Mouse (Mus musculus) forebrain, postnatal 0 days (tissue): ENCODE results near the gene Ankrd53. TPM values are rescaled to one million over a fixed set of nuclear protein-coding genes. Genes with fewer than 3 reads are reported as not detected.

Source experiments
- ATAC-seq: fragments of 200-750 bp; cut with Nextera tagmentation; 2 replicates; pipeline ENCODE4 v1.8.0; 2017; ENCODE audit warnings: mild to moderate bottlenecking, moderate library complexity
- DNase-seq: peaks from one replicate; pipeline ENCODE4 v3.0.0-alpha.2; 2015
- H3K27ac ChIP-seq: fragments of 300-500 bp; sonication (generic); 2 replicates; pipeline ENCODE4 v1.5.1; 2014; ENCODE audit warnings: low read depth, mild to moderate bottlenecking, antibody characterized with exemption, low read length, moderate library complexity, mixed read lengths
- H3K27me3 ChIP-seq: fragments of 300-500 bp; sonication (generic); 2 replicates; pipeline ENCODE4 v1.6.1; 2014; ENCODE audit warnings: mild to moderate bottlenecking, low read length, mixed read lengths; ENCODE audit not compliant: insufficient read depth
- H3K36me3 ChIP-seq: fragments of 300-500 bp; sonication (generic); 2 replicates; pipeline ENCODE4 v1.6.1; 2014; ENCODE audit warnings: mild to moderate bottlenecking, moderate library complexity; ENCODE audit not compliant: insufficient read depth
- H3K4me1 ChIP-seq: fragments of 300-500 bp; sonication (generic); 2 replicates; pipeline ENCODE4 v1.6.1; 2014; ENCODE audit warnings: antibody characterized with exemption; ENCODE audit not compliant: insufficient read depth
- H3K4me2 ChIP-seq: fragments of 300-500 bp; sonication (generic); 2 replicates; pipeline ENCODE4 v1.6.1; 2014; ENCODE audit warnings: low read depth, mild to moderate bottlenecking, moderate library complexity
- H3K4me3 ChIP-seq: fragments of 300-500 bp; sonication (generic); 2 replicates; pipeline ENCODE4 v1.5.1; 2014; ENCODE audit warnings: low read depth, low read length, mixed read lengths
- H3K9ac ChIP-seq: fragments of 300-500 bp; sonication (generic); 2 replicates; pipeline ENCODE4 v1.6.1; 2014; ENCODE audit warnings: mild to moderate bottlenecking
- H3K9me3 ChIP-seq: fragments of 300-500 bp; sonication (generic); 2 replicates; pipeline ENCODE4 v1.6.1; 2016; ENCODE audit warnings: low read length
- CTCF ChIP-seq: sonication (generic); IDR thresholded peaks from 2 replicates; pipeline ENCODE4 v1.5.1; 2016; ENCODE audit warnings: antibody characterized with exemption, control low read depth, low read depth
- WGBS: fragments of 180-500 bp; shearing (Covaris S2); extraction: QIAGEN DNeasy Blood & Tissue Kit; methylation state at CpG from one replicate; pipeline ENCODE4 v1.1.7; 2014; 5-methylcytosine and 5-hydroxymethylcytosine counted together
- polyA plus RNA-seq: library from polyadenylated mRNA; unstranded; fragments of >200 nt; fragmentation: Nextera tagmentation; extraction: Ambion mirVana; gene quantifications from 2 replicates; pipeline ENCODE4 v1.2.1, GENCODE M21; 2015
- total RNA-seq: library from RNA; depleted of rRNA; stranded (reverse); fragments of >200 nt; gene quantifications from 2 replicates; pipeline ENCODE4 v1.2.3, GENCODE M21; 2014

Ankrd53 gene
- total and polyA plus RNA-seq, 2 experiments from 2014 or later = not detected

DNA sequence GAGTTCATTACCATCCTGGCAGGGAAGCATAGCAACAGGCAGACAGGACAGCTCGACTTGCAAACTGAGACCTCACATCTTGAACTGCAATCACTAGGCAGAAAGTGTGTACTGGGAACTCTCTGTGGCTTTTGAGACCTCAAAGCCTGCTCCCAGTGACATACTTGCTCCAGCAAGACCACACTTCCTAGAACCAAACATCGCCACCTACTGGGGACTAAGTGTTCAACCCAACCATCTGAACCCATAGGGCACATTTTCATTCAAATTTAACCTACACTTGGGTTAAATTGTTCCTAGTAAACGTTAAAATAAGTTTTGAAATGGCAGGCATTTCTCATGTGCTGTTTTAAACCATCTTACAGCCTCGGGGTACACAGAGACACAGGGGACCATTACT, 35.3 kb upstream of the Ankrd53 start:
- 41% methylated on average over 4 of the region's 4 CpGs for WGBS
- Histone ChIP-seq H3K9me3 (no peaks in the 10 kb centered on the region), H3K9ac (no peak overlapping the region), H3K4me3 (no peak overlapping the region), H3K4me2 (no peak overlapping the region), H3K27me3 (peaks cover 15% of the 10 kb centered on the region), H3K4me1 (no peaks in the 10 kb centered on the region), H3K27ac (no peak overlapping the region), H3K36me3 (no peaks in the 10 kb centered on the region)
- DNase-seq (no peak), ATAC-seq (no peak)
- peak; percentile 26; the same call in 1 of the 2 replicates for TF ChIP-seq CTCF

DNA sequence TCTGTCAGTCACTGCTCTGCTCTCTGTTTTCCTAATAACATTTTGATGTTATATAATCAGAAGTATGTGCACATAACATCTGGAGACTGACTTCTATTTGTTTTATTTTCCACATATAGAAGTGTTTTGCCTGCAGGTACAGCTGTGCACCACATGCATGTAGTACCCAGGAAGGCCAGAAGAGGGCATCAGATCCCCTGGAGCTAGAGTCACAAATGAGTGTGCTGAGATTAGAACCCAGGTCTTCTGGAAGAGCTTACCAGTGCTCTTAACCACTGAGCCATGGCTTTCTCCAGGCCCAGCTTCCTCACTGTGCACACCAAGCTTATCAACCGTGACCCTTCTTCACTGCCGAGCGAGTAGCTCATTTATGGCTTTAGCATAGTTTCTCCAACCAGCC, 34.0 kb upstream of the Ankrd53 start:
- Histone ChIP-seq H3K9me3 (no peaks in the 10 kb centered on the region), H3K4me1 (no peaks in the 10 kb centered on the region), H3K27ac (no peak overlapping the region), H3K36me3 (no peaks in the 10 kb centered on the region), H3K27me3 (peaks cover 6% of the 10 kb centered on the region), H3K4me3 (no peak overlapping the region), H3K9ac (no peak overlapping the region), H3K4me2 (no peak overlapping the region)
- TF ChIP-seq CTCF = peak; percentile 54
- ATAC-seq = no peak
- 93% methylated on average over 3 of the region's 3 CpGs for WGBS
- DNase-seq = no peak

DNA sequence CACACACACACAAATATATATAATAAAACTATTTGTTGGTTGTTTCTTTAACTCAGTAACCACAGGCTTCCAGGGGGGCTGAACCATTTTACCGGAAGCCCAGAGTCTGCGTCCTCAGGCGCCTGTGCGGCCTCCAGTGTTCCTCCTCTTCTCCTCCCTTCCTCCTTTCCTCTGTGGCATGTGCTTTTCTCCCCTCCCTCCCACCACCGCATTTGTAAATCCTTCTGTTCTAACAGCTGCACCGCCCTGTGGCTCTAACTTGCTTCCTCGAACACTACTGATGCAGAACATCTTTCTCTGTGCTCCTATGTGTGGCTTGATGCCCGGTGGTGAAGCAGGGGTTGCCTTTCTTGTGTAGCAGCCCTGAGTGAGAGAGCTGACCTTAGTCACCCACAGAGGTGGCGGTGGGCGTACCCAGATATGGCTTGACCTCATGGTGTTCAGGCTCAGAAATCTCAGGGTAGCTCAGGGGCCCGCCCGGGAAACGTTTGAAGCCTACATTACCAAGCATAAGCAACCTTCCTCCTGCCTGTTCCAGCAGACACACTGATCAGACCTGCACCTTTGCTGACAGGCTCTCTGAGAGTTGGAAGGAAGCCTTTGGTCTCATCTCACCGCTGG, 33.0 kb upstream of the Ankrd53 start:
- 77% methylated on average over 14 of the region's 14 CpGs for WGBS
- Histone ChIP-seq H3K4me2 (no peak overlapping the region), H3K9ac (no peak overlapping the region), H3K4me1 (no peaks in the 10 kb centered on the region), H3K9me3 (no peaks in the 10 kb centered on the region), H3K27ac (no peak overlapping the region), H3K4me3 (no peak overlapping the region), H3K27me3 (peaks cover 3% of the 10 kb centered on the region), H3K36me3 (no peaks in the 10 kb centered on the region)
- ATAC-seq = no peak
- no peak for TF ChIP-seq CTCF
- DNase-seq = no peak

DNA sequence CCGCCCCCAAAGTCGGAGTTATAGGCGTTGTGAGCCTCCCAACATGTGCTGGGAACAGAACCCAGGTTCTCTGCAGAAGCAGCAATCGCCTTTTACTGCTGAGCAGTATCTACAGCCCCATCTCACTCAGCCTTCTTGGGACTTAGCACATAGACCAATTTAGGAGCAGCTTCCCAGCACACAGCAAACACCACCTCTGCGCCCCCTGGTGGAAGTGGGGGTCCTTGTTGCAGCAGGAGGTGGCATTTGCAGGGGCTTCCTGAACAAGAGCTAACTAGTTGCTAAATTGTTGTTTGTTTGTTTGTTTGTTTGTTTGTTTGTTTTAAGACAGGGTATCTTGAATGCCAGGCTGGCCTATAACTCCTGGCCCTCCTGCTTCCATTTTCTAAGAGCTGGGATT, 31.3 kb upstream of the Ankrd53 start:
- no peak for ATAC-seq
- no peak overlapping the region for H3K4me3 ChIP-seq
- H3K4me2 ChIP-seq = no peak overlapping the region
- H3K9me3 ChIP-seq = no peaks in the 10 kb centered on the region
- WGBS = 28% methylated on average over 5 of the region's 5 CpGs
- no peak overlapping the region for H3K9ac ChIP-seq
- no peak overlapping the region for H3K27ac ChIP-seq
- peaks cover 3% of the 10 kb centered on the region for H3K27me3 ChIP-seq
- H3K4me1 ChIP-seq = no peaks in the 10 kb centered on the region
- H3K36me3 ChIP-seq = no peaks in the 10 kb centered on the region
- TF ChIP-seq CTCF = peak; percentile 66
- no peak for DNase-seq

- ATAC-seq (no peak), DNase-seq (no peak)
- no peak for TF ChIP-seq CTCF
- Histone ChIP-seq H3K27me3 (no peaks in the 10 kb centered on the region), H3K9ac (no peak overlapping the region), H3K9me3 (no peaks in the 10 kb centered on the region), H3K36me3 (no peaks in the 10 kb centered on the region), H3K4me1 (no peaks in the 10 kb centered on the region), H3K4me3 (no peak overlapping the region), H3K27ac (no peak overlapping the region), H3K4me2 (no peak overlapping the region)
- WGBS = 34% methylated on average over 13 of the region's 13 CpGs
These were observed 25.1 kb upstream of the Ankrd53 start for GRCm38 (mm10) chr6:83737311-83737710.

DNA sequence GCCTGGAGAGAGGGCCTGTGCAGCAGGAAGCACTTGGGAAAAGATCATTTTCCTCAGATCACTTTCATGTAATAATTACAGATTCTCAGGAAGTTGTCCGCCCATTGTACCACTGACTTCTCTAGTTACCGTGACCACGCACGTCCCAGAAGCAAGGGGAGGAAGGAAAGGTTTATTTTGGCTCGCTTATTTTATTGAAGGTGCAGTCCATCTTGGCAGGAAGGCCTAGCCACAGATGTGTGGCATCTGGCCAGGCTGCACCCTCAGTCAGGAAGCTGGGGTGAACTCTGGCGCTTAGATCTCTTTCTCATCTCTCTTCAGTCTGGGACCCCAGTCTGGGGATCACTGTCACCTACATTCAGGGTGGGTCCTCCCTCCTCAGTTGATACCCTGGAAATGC, 23.8 kb upstream of the Ankrd53 start:
- DNase-seq (no peak), ATAC-seq (no peak)
- no peaks in the 10 kb centered on the region for H3K27me3 ChIP-seq
- H3K9ac ChIP-seq = no peak overlapping the region
- no peaks in the 10 kb centered on the region for H3K9me3 ChIP-seq
- no peak overlapping the region for H3K27ac ChIP-seq
- TF ChIP-seq CTCF = no peak
- no peaks in the 10 kb centered on the region for H3K4me1 ChIP-seq
- WGBS = 83% methylated on average over 6 of the region's 6 CpGs
- no peaks in the 10 kb centered on the region for H3K36me3 ChIP-seq
- no peak overlapping the region for H3K4me2 ChIP-seq
- no peak overlapping the region for H3K4me3 ChIP-seq

- WGBS = 40% methylated on average over 5 of the region's 5 CpGs
- Histone ChIP-seq H3K27ac (no peak within 1 kb of the TSS), H3K27me3 (no peaks in the 10 kb centered on the region), H3K36me3 (no peaks in the 10 kb centered on the region), H3K4me3 (no peak within 1 kb of the TSS), H3K9me3 (no peaks in the 10 kb centered on the region), H3K4me1 (no peaks in the 10 kb centered on the region), H3K4me2 (no peak within 1 kb of the TSS), H3K9ac (no peak within 1 kb of the TSS)
- DNase-seq (no peak), ATAC-seq (peak; percentile 61)
- no peak for TF ChIP-seq CTCF
These were observed 19.7 kb upstream of the Ankrd53 start, which contains the start of gene Atp6v1b1 for GRCm38 (mm10) chr6:83742761-83743160. Atp6v1b1 (plus strand) TSS chr6:83742990.
